Mouse (Mus musculus) erythroid progenitor cell, adult 5-6 weeks (primary cell): ENCODE data around the gene B9d2. TPM values are rescaled to one million over a fixed set of nuclear protein-coding genes. Genes with fewer than 3 reads are reported as not detected.
"Not testable (repeated sequence)": the region's sequence is repeated elsewhere in the genome, so short reads cannot be mapped to it uniquely, and the experiment has no call there.

ENCODE experiments used
- ATAC-seq: replicated peaks from 2 replicates; pipeline ENCODE4 v1.8.0; 2016; ENCODE audit warnings: moderate number of reproducible peaks, mild to moderate bottlenecking, moderate TSS enrichment, inconsistent platforms; ENCODE audit not compliant: poor library complexity, low FRiP score, severe bottlenecking
- total RNA-seq, 2 experiments: library from RNA; stranded (forward) in 1 of 2; stranded (reverse) in 1 of 2; fragments of 150-400 nt in 1 of 2; fragments of 186-747, 209-891 nt in 1 of 2; gene quantifications; 2 replicates each; pipeline versions ENCODE4 v1.2.3 to v1.2.4; 2015 to 2017; ENCODE audit warnings: low replicate concordance in 2 of 2

Gene B9d2
- total RNA-seq, 2 experiments from 2014 or later = 2.1 to 8.4 TPM

DNA sequence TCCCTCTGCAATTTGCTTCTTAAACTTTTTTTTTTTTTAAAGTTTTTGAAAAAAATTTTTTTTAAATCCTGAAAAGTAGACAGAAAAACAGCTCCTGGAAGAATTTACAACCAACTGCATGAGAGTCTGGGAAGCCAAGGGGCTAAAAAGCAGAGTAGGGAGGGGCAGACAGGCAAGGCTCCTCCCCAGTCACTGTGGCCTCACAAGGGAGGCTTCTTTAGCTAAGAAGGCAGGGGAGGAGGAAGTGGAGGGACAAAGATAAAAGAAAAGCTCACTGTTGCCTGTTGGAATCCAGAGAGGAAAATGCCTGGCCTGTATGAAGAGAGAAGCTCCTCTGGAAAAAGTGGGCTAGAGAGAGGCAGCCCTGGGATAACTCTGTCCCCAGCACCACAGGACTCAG, 41.2 kb downstream of the B9d2 start:
- ATAC-seq = not testable (repeated sequence)

DNA sequence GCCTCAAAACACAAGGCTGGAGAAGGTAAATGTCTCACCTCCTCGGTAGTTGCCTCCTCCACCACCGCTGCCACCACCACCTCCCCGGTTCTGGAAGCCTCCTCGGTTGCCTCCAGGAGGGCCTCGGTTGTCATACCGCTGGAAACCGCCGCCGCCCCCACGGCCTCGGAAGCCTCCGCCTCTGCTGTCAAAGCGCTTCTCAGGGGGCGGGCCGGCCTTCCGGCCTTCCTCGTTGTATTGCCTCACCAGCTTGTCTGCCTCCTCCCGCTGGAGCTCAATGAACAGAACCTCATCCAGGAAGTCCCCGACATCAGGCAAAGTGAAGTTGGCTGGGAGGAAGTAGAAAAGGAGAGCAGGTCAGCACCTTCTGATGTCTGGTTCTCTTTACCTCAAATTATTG, 45.3 kb downstream of the B9d2 start:
- ATAC-seq = no peak

DNA sequence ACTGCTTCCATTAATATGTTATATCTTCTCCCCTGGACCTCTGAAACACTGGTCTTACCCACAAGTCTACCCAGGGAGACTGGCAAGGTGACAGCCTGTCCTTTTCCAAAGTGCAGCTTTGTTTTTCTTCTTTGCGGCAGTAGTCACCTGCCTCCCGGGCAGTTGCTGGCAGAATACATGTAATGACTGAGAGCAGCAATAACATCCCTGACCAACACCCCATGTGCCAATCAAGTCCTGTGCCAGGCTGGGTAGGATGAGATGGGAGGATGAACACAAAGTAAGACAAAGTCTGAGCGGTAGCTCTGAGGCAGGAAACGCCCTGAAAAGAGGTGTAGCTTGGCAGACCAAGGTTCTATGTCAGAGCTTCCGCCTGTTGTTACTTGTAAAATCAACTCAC, 47.2 kb downstream of the B9d2 start:
- ATAC-seq = no peak

DNA sequence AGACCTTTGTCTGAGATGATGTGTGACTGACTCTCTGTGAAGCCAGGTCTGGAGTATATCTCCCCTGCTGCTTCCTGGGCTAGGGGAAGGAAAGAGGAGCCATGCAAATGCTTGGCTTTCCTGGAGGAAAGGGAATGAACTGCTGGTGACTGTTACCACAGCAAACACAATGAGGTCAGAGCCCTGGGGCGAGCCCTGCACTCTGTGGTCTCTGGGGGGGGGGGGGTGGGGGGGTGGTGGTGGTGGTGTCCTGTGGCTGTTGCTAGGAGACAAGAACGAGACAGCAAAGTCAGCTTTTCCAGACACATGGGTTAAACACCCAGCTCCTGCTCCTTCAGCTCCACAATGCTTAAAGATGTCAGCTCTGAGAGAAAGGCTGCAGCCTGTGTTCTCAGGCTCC, 48.8 kb downstream of the B9d2 start:
- no peak for ATAC-seq

DNA sequence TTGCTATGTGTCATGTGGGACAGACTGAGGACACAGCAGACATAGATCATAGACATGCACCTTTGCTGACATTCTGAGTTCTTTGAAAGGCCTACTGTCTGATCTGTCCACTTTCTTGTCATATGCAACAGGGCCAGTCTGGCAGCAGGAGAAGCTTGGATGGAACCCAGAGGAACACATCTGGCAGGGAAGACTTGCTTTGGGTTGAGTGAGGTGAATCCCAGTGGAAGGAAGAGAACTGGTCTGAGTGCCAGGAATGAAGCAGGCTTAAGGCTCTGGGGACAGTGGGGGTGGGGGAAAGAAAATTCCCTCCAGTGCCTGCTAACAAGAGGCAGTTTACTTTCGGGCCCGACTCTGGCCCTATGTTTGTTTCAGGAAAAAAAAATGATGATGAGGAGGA, 49.3 kb downstream of the B9d2 start:
- no peak for ATAC-seq

DNA sequence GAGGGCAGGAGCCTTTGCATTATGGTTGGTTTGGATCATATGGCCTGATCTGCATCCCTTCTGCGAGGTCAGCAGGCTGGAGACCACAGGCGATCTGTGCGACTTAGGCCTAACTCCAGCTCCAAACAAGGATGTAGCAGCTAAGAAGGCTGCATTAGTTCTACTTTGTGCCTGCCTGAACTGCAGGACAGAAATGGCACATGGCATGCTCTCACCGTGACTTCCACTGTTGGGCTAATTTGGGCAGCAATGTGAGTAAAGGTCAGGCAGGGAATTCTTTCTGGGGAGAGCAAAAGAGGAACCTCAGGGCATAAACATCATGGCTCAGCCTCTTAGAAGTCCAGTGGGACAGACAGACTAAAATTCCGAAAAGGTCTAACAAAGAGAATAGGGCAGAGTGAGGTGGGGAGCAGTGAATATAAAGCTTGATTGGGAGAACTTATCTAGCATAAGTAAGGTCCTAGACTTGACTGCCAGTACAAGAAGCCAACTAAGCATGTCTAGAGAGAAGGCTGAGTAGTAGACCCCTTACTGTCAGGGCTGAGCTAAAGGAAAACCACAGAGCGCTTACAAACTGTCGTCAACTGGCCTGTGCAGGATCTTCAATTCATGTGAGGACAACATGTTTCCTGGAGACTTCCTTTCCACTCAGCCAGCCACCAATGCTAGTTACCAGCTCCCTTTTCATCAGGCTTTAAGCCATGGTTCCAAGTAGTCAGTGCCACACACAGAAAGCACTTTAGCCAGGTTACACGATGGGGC, 50.9 kb downstream of the B9d2 start:
- ATAC-seq = no peak

DNA sequence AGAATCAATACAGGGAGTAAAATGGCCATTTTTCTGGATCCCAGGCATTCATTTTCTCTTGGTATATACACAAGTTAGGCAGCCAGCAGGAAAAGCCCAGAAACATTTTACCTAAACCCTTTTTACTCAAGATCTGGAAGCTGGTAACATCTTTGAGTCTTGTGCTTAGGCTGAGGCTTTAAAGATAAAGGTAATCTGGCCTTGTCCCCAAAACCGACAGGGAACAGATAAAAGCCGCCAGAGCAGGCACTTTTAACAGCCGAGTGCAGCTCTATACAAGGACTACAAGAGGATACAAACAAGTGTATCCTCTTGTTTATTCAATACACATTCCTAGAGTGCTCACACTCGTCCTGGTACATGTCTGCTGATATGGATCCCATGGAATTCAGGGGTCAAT, 54.4 kb downstream of the B9d2 start:
- no peak for ATAC-seq

Other genes starting within 250 kb of the B9d2 start
- gene Ceacam1, start 203.2 kb upstream of the B9d2 start, total RNA-seq (2015; ENCODE audit: low replicate concordance) = 52.0 and 58.4 TPM in 2 replicates
- gene Ceacam1, start 203.2 kb upstream of the B9d2 start, total RNA-seq (2017; ENCODE audit: low replicate concordance) = 9.5 and 13.3 TPM in 2 replicates
- not detected in 2 replicates for gene Ceacam2, start 140.9 kb upstream of the B9d2 start, total RNA-seq (2015; ENCODE audit: low replicate concordance)
- gene Ceacam2, start 140.9 kb upstream of the B9d2 start, total RNA-seq (2017; ENCODE audit: low replicate concordance) = not detected in 2 replicates
- gene Erich4, start 64.9 kb upstream of the B9d2 start, total RNA-seq (2015; ENCODE audit: low replicate concordance) = not detected in 2 replicates
- not detected in 2 replicates for gene Erich4, start 64.9 kb upstream of the B9d2 start, total RNA-seq (2017; ENCODE audit: low replicate concordance)
- 3.4 and 7.9 TPM in 2 replicates for gene Dmac2, start 61.4 kb upstream of the B9d2 start, total RNA-seq (2015; ENCODE audit: low replicate concordance)
- gene Dmac2, start 61.4 kb upstream of the B9d2 start, total RNA-seq (2017; ENCODE audit: low replicate concordance) = 3.0 and 8.5 TPM in 2 replicates
- gene B3gnt8, start 54.1 kb upstream of the B9d2 start, total RNA-seq (2015; ENCODE audit: low replicate concordance) = 2.5 and 3.8 TPM in 2 replicates
- 1.7 and 2.4 TPM in 2 replicates for gene B3gnt8, start 54.1 kb upstream of the B9d2 start, total RNA-seq (2017; ENCODE audit: low replicate concordance)
- gene Bckdha, start 21.8 kb upstream of the B9d2 start, total RNA-seq (2015; ENCODE audit: low replicate concordance) = 6.7 and 10.5 TPM in 2 replicates
- 3.2 and 11.4 TPM in 2 replicates for gene Bckdha, start 21.8 kb upstream of the B9d2 start, total RNA-seq (2017; ENCODE audit: low replicate concordance)
- gene Exosc5, start 21.6 kb upstream of the B9d2 start, total RNA-seq (2015; ENCODE audit: low replicate concordance) = 16.2 and 23.1 TPM in 2 replicates
- 4.9 and 11.7 TPM in 2 replicates for gene Exosc5, start 21.6 kb upstream of the B9d2 start, total RNA-seq (2017; ENCODE audit: low replicate concordance)
- gene Tmem91, start 5.6 kb upstream of the B9d2 start, total RNA-seq (2015; ENCODE audit: low replicate concordance) = not detected in 2 replicates
- gene Tmem91, start 5.6 kb upstream of the B9d2 start, total RNA-seq (2017; ENCODE audit: low replicate concordance) = 4.2 TPM in 1 of 2 replicates, not detected in the other
- 72.4 and 95.2 TPM in 2 replicates for gene Tgfb1, start 6.2 kb downstream of the B9d2 start, total RNA-seq (2015; ENCODE audit: low replicate concordance)
- 15.0 and 19.8 TPM in 2 replicates for gene Tgfb1, start 6.2 kb downstream of the B9d2 start, total RNA-seq (2017; ENCODE audit: low replicate concordance)
- 28.1 and 29.9 TPM in 2 replicates for gene Ccdc97, start 38.3 kb downstream of the B9d2 start, total RNA-seq (2015; ENCODE audit: low replicate concordance)
- gene Ccdc97, start 38.3 kb downstream of the B9d2 start, total RNA-seq (2017; ENCODE audit: low replicate concordance) = 13.9 and 34.8 TPM in 2 replicates
- gene Hnrnpul1, start 74.0 kb downstream of the B9d2 start, total RNA-seq (2015; ENCODE audit: low replicate concordance) = 186 and 195 TPM in 2 replicates
- gene Hnrnpul1, start 74.0 kb downstream of the B9d2 start, total RNA-seq (2017; ENCODE audit: low replicate concordance) = 179 and 256 TPM in 2 replicates
- gene Axl, start 107.9 kb downstream of the B9d2 start, total RNA-seq (2015; ENCODE audit: low replicate concordance) = 51.9 and 61.6 TPM in 2 replicates
- 27.2 and 58.7 TPM in 2 replicates for gene Axl, start 107.9 kb downstream of the B9d2 start, total RNA-seq (2017; ENCODE audit: low replicate concordance)
- not detected in 2 replicates for gene Cyp2s1, start 136.1 kb downstream of the B9d2 start, total RNA-seq (2015; ENCODE audit: low replicate concordance)
- gene Cyp2s1, start 136.1 kb downstream of the B9d2 start, total RNA-seq (2017; ENCODE audit: low replicate concordance) = not detected in 2 replicates
- gene Cyp2b10, start 216.8 kb downstream of the B9d2 start, total RNA-seq (2015; ENCODE audit: low replicate concordance) = not detected in 2 replicates
- not detected in 2 replicates for gene Cyp2b10, start 216.8 kb downstream of the B9d2 start, total RNA-seq (2017; ENCODE audit: low replicate concordance)